Mouse (Mus musculus) lung, postnatal 0 days (tissue): ENCODE results near the gene Gm45711.

ENCODE experiments used
- CTCF ChIP-seq: IDR thresholded peaks from 2 replicates; pipeline ENCODE4 v1.5.1; 2016; ENCODE audit warnings: antibody characterized with exemption, mild to moderate bottlenecking
- EP300 ChIP-seq: IDR thresholded peaks from 2 replicates; pipeline ENCODE4 v1.6.1; 2016; ENCODE audit warnings: antibody characterized with exemption, mild to moderate bottlenecking, control low read depth

GRCm38 (mm10) chr8:104294396-104294795 is 15.5 kb downstream of the Gm45711 start:
- no peak for TF ChIP-seq CTCF
- no peak for TF ChIP-seq EP300
